Mouse (Mus musculus) cortical plate, adult 2 months (tissue): ENCODE measurements around the gene Cc2d2a.

ENCODE experiments used
- CTCF ChIP-seq: fragments of 200-500 bp; IDR thresholded peaks from 2 replicates; pipeline ENCODE4 v1.5.1; 2011; ENCODE audit warnings: mild to moderate bottlenecking, control low read depth, low read length; ENCODE audit not compliant: insufficient read depth; ENCODE audit errors: extremely low read depth
- POLR2A ChIP-seq: fragments of 200-500 bp; IDR thresholded peaks from 2 replicates; pipeline ENCODE4 v1.6.1; 2011; ENCODE audit warnings: mild to moderate bottlenecking, low read length, control low read depth; ENCODE audit not compliant: insufficient read depth; ENCODE audit errors: extremely low read depth

GRCm38 (mm10) chr5:43665144-43665543, 3.0 kb downstream of the Cc2d2a start:
- no peak for TF ChIP-seq CTCF
- no peak for TF ChIP-seq POLR2A
